Comparison of ENCODE assay signal across 14 mouse cellular contexts in genomic region chr4:44709740-44710700, GRCm38 (mm10). TPM values are rescaled to one million over a fixed set of nuclear protein-coding genes. Genes with fewer than 3 reads are reported as not detected.
A peak's percentile ranks its signal among the peaks of the same experiment; 100 is the strongest.
DNase-seq lines count a peak whose midpoint lies in the region; ATAC-seq and TF ChIP-seq lines count a peak whose summit lies in the region.
"Had no signal": no experiment of that assay in that cellular context is flagged by ENCODE, and none has a peak within 500 bp of the region (broad histone marks: within the 10 kb centered on the region; RNA-seq: fewer than 3 reads in every experiment).

Gene Pax5, minus strand, starts transcription at chr4:44710487.

- no peak for TF ChIP-seq POLR2A in spleen, adult 2 months (IDR thresholded peaks at IDR 0.05; ENCODE audit: low read depth, low read length)

- no peak within 1 kb of the TSS for H3K27ac ChIP-seq in heart, embryonic 16.5 days (ENCODE audit: low read length)
- H3K27ac ChIP-seq in spleen, adult 2 months (ENCODE audit: insufficient read depth, low read length) = peak within 1 kb of the TSS; percentile 97
- H3K27ac ChIP-seq in limb, embryonic 10.5 days = no peak within 1 kb of the TSS
- H3K27ac ChIP-seq: embryonic facial prominence, embryonic 15.5 days; liver, embryonic 15.5 days had no signal

- ATAC-seq in heart, embryonic 16.5 days (replicated peaks; ENCODE audit: extremely low read depth, insufficient read depth, low FRiP score) = no peak
- no peak for ATAC-seq in inflammation-experienced regulatory T-cells, adult 6 months

- H3K4me2 ChIP-seq in heart, embryonic 16.5 days (ENCODE audit: low read depth, low read length) = no peak within 1 kb of the TSS
- H3K4me2 ChIP-seq: embryonic facial prominence, embryonic 15.5 days; liver, embryonic 15.5 days had no signal

- 0 out of 2 replicates have a peak within 1 kb of the TSS, but pooled peaks have one; percentile 0 for H3K4me3 ChIP-seq in heart, embryonic 16.5 days (ENCODE audit: low read length)
- H3K4me3 ChIP-seq in spleen, adult 2 months (ENCODE audit: extremely low read depth, insufficient read depth, insufficient read length) = peak within 1 kb of the TSS; percentile 73
- 0 out of 2 replicates have a peak within 1 kb of the TSS, but pooled peaks have one; percentile 23 for H3K4me3 ChIP-seq in limb, embryonic 10.5 days
- H3K4me3 ChIP-seq: embryonic facial prominence, embryonic 15.5 days; liver, embryonic 15.5 days had no signal

- no peak for DNase-seq in heart, adult 8-10 months (ENCODE audit: low spot score)
- no peak for DNase-seq in spleen, adult 2 months (ENCODE audit: low read depth in 1 of 2, low spot score in 2 of 2)
- no peak for DNase-seq in spleen, adult 18-20 months
- DNase-seq in limb, embryonic 10.5 days (ENCODE audit: low spot score) = no peak
- DNase-seq in thymus, postnatal 4 days = no peak
- no peak for DNase-seq in natural killer cell, adult 2 months (ENCODE audit: low spot score in 2 of 2)
- DNase-seq: cerebellum, adult 8-10 months; heart, adult 18-20 months; right cerebral cortex, adult 18-20 months had no signal

- no peak for TF ChIP-seq CTCF in spleen, adult 2 months (IDR thresholded peaks at IDR 0.05; ENCODE audit: extremely low read depth, insufficient read depth, insufficient read length, insufficient replicate concordance)

- H3K36me3 ChIP-seq in heart, embryonic 16.5 days (ENCODE audit: control insufficient read depth, insufficient read depth) = no peaks in the 10 kb centered on the region
- H3K36me3 ChIP-seq in spleen, adult 2 months (ENCODE audit: control insufficient read depth, insufficient read depth, low read length) = 0 out of 2 replicates have a peak, but pooled peaks cover 1% of the 10 kb centered on the region
- H3K36me3 ChIP-seq in limb, embryonic 10.5 days = no peaks in the 10 kb centered on the region
- H3K36me3 ChIP-seq: embryonic facial prominence, embryonic 15.5 days; liver, embryonic 15.5 days had no signal

- peaks cover 3% of the 10 kb centered on the region for H3K4me1 ChIP-seq in heart, embryonic 16.5 days (ENCODE audit: control insufficient read depth, insufficient read depth, low read length)
- H3K4me1 ChIP-seq in spleen, adult 2 months (ENCODE audit: control insufficient read depth, insufficient read depth, insufficient read length) = peaks cover 4% of the 10 kb centered on the region; the same call in 1 of the 2 replicates
- H3K4me1 ChIP-seq in limb, embryonic 10.5 days = peaks cover 33% of the 10 kb centered on the region
- H3K4me1 ChIP-seq: liver, embryonic 15.5 days had no signal

- 30% methylated on average over 16 of the region's 16 CpGs for WGBS in heart, embryonic 16.5 days
- 30% methylated on average over 16 of the region's 16 CpGs for whole genome bisulfite sequencing in spleen, adult 2 months
- WGBS in limb, embryonic 10.5 days = 30% methylated on average over 16 of the region's 16 CpGs

- H3K9me3 ChIP-seq in heart, embryonic 16.5 days (replicated peaks; ENCODE audit: control insufficient read depth, low read length) = no peaks in the 10 kb centered on the region
- H3K9me3 ChIP-seq in limb, embryonic 10.5 days (replicated peaks) = no peaks in the 10 kb centered on the region
- H3K9me3 ChIP-seq: embryonic facial prominence, embryonic 15.5 days; liver, embryonic 15.5 days had no signal

- H3K9ac ChIP-seq in heart, embryonic 16.5 days (ENCODE audit: low read length) = no peak within 1 kb of the TSS
- H3K9ac ChIP-seq: embryonic facial prominence, embryonic 15.5 days; liver, embryonic 15.5 days had no signal

- H3K27me3 ChIP-seq in heart, embryonic 16.5 days (ENCODE audit: control insufficient read depth, insufficient read depth, low read length) = peaks cover 93% of the 10 kb centered on the region
- no peaks in the 10 kb centered on the region for H3K27me3 ChIP-seq in spleen, adult 2 months (ENCODE audit: control insufficient read depth, insufficient read depth, low read length)
- H3K27me3 ChIP-seq in limb, embryonic 10.5 days (ENCODE audit: low read depth, poor library complexity, severe bottlenecking) = peaks cover 100% of the 10 kb centered on the region

RNA-seq across cellular contexts. Expression of gene Pax5, which starts in this region (rescaled TPM):
- 0.34 TPM in 1 of 2 replicates, not detected in the other for polyA plus RNA-seq in heart, embryonic 16.5 days (2015; fragmentation: Nextera tagmentation; extraction: Ambion mirVana)
- 1 to 10 TPM in 1 of 4 experiments, under 1 TPM in 3; 0.22 to 2.7 (median 0.55) TPM for total RNA-seq in heart, adult 8-10 months (2022)
- polyA plus RNA-seq in spleen, adult 2 months (2012; rRNA removed) = 131 and 166 TPM in 2 replicates
- polyA plus RNA-seq in limb, embryonic 10.5 days (2016; fragmentation: Nextera tagmentation; extraction: Ambion mirVana) = 0.05 and 0.35 TPM in 2 replicates
- under 1 TPM; 0.31 to 0.91 (median 0.55) TPM for polyA plus RNA-seq in inflammation-experienced regulatory T-cells, adult 6 months (2017; shearing (Covaris generic))
- polyA plus RNA-seq: intestine, embryonic 14.5 days had no signal

Comparison
In these comparisons a context has a peak if more than half of its experiments do, and no peak if none do; other contexts are left out.
1. RNA of gene Pax5 (polyA plus RNA-seq): 131 to 166 TPM in spleen, adult 2 months; 0.31 to 0.91 TPM in inflammation-experienced regulatory T-cells, adult 6 months, 0.05 to 0.35 TPM in limb, embryonic 10.5 days and 0.34 TPM in heart, embryonic 16.5 days; every median in the first group is over 10 times any median in the second.
2. H3K4me3 ChIP-seq: peak in every context shown above with its lines; median percentile 73 in spleen, adult 2 months; 23 in limb, embryonic 10.5 days; 0 in heart, embryonic 16.5 days.